Mouse (Mus musculus) layer of hippocampus, adult 9-11 months (tissue): ENCODE measurements at regions not wholly inside any gene's neighbourhood (a gene's known extent, or its start where the extent isn't known, plus 50 kb on each side); places are given as distances from the start of the nearest gene placed in this dataset.

ENCODE experiments used
- DNase-seq: peaks from one replicate; pipeline ENCODE4 v3.0.0; 2022

DNA sequence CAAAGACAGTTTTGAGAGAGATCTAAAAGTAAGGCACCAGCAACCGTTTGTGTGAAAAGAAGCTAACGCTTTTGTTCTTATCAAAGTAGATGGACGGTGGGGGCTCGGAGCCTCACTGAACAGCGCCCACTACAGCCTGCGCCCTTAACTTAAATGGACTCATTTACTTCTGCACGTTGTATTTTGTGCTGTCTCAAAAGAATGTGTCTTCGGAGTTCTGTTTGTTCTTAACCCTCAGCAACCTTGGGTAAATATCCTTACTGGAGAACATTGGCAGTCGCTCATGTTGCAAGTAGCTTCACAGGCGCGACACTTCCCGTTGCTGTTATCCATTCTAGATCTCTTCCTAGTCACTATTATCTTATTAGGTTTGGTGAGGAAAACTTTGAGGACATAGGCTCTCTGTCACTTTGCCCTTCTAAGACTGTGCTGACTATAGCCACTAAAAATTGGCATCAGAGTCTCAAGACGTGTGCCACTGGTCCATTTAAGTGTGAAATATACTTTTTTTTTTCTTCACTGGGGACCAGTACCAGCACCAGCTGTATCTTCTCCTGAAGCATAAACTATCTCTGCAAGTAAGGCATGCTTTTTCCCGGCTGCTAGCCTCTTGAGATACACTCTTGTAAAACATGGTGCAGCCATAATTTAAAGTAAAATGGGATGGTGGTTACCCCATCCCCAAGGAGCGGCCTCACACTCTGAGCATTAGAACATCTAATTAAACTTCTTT is 507.0 kb upstream of the Kif2a start:
- no peak for DNase-seq

DNA sequence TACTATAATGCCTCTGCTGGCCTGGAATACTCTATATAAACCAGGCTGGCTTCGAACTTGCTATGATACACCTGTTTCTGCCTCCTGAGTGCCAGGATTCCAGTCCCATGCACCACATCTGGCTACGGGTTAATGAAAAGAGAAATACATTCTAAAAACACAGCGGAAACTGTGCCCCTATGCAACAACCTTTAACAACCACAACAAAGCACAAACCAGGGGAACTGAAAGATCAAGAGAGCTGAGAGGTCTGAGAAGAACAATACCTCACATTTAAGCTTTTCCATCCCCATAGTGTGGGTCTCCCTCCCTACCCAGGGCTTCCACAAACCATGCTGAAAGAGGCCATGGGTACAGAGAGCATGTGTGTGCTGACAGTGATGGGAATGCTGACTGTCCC is 501.0 kb upstream of the Kif2a start:
- DNase-seq = no peak

DNA sequence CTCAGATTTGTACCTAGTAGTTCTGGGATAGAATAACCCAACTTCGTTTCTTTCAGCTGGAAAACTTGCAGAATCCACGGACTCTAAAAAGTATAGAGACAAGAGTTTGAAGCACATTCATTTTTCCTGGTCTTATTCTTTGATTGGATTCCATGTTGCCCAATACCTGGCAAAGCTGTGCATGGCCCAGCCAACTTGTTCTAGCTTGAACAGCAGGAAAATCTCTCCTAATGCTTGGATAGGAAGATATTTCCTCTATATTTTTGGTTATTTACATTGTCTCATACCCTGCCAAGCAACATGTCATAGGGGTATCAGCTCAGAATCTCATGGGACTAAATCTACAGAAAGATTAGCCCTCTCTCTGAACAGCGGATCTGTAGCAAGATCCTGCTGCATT is 492.3 kb upstream of the Kif2a start:
- no peak for DNase-seq

DNA sequence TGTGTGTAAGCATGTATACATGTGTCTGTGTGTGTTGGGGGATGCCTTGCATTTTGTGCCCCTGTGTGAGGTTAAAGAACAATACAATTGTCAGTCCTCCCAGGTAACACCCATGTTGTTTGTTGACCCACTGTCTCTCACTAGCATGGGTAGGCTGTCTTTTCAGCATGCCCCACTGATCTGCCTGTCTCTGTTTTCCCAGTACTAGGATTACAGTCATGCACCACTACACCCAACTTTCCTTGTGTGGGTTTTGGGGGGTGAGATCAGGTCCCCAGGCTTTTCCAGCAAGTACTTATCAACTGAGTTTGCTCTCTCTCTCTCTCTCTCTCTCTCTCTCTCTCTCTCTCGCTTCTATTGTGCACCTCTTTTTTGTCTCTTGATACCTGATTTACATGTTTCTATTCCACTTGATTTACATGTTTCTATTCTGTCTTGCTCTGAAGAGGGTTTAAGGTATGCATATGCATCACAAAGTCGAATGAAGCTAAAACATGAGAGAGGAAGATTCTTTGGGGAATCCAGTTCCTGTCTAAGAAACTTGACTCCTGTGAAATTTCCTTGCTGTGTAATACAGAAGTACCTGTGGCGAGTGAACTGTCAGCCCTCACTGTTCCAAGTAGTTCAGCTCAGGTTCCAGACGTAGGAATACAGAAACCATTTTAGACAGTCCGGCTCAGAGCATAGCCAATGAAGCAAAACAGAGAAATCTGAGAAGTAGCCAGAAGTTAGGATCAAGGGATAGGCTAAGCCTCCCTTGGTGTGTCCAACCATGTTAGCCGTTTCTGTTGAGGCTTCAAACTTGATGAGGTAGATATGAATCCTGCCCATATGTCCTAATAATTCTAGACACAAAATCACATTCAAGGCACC is 491.6 kb upstream of the Kif2a start:
- no peak for DNase-seq

DNA sequence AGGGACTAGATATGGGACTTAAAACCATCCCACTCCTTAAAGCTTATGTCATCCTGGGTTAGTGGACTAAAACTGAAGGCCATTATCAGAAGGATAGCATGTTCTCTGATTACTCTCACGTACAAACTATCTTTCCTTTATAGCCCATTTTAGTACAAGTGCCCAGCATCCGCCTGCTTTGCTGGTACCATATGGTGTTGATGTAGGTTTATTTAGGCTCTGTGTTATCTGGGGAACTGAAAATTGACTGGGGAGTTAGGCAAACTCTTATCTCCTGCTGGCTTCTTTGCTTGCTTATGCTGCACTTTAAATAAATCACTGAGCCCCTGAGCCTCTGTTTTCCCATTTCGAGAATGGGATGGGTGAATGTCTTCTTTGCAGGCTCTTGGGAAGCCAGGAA is 485.4 kb upstream of the Kif2a start:
- no peak for DNase-seq

DNA sequence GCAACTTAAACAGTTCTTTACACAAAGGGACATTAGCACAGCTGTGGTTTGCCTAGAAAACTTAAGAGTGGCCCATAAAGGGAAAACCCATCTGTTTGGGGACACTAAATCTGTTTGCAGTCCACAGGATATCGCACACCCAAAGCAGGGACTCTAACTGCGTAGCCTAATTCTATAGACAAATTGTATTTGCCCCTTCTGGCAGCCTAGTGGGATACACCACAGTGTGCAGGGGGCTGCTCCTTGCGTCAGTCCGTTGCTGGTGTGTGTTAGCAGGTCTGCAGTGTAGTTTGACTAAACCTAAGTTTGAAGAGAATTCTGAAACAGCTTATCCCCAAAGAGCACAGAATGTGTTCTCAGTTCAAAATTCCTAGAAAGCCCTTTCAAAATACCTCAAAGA is 484.9 kb upstream of the Kif2a start:
- no peak for DNase-seq

DNA sequence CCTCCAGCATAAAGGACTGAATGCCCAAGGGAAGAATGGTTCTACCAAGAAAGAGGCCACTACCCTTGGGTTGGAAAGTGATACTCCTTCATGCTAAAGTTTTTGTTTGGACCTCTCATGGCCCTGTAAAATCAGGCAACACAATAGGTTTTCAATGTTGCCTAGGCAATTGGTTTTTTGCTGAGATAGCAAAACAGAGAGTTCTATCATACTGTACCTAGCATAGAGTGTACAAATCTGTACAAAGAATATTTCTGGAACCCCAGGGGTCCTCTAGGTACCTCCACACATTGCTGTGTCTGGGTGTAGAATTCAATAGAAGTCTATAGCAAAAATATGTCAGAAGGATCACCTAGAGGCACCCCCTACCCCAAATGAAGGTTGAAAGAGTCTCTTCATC is 483.4 kb upstream of the Kif2a start:
- DNase-seq = no peak

DNA sequence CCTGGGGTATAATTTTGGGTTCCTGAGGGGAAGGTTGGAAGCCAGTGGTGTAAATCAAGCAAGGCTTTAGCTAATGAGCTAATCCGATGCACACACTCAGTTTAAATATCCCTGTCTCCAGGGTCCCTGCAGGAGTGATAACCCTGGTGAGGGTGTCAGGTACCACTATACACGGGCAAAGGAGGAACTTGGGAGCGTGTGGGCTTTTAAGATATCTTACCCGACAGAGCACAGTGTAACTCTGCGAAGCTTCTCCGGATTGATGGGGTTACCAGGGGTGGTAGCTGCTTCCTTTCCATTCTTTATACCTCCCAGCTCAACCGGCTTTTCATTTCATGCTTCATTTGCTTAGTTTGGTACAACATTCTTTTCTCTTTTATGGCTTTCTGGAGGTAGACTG is 480.3 kb upstream of the Kif2a start:
- no peak for DNase-seq

DNA sequence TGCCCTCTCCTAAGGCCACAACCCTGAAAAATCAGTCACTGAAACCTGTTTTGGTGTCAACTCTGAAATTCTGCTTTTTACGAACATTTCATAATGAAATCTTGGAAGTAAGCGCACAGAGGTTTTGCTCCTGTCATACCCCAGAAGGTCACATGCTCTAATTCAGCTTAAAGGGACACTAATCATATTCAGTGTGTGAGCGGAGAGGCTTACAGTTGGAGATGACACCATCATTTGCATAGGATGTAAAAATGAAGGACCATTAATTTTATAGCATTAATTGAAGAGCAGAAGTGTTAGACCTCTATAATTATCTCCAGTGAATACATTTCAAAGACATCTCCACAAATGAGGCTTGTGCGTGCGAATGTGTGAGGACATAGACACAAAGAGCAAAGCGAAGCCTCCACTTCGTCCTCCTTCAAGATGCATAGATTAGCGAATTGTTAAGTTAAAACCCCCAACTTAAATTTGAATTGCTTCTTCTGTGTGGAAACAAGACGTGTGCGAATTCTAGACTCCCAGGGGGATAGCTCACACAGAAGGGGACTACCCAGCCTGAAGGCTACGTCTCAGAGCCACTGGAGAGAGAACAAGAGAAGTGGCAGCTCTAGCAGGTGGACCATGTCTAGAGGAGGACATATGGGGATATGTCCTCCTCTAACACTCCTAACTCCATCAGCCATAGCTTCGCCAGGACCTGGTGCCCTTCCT is 479.0 kb upstream of the Kif2a start:
- no peak for DNase-seq

DNA sequence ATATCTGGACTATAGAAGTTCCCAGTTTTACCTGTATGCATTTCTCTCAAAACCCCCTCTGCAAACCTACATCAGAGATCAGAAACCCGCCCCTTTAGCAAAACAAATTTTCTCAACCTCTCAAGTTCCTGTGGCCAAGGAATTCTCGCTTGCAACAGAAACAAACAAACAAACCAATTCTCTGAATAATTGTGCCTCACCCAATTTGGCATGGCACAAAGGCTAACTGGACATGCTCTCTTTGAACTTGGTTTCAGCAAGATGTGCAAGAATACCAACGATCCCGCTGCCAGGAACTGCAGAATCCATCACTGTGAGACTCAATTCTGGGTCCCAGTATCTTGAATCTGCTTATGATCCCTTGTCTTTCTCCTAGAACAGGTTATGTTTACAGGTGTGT is 477.4 kb upstream of the Kif2a start:
- DNase-seq = no peak

DNA sequence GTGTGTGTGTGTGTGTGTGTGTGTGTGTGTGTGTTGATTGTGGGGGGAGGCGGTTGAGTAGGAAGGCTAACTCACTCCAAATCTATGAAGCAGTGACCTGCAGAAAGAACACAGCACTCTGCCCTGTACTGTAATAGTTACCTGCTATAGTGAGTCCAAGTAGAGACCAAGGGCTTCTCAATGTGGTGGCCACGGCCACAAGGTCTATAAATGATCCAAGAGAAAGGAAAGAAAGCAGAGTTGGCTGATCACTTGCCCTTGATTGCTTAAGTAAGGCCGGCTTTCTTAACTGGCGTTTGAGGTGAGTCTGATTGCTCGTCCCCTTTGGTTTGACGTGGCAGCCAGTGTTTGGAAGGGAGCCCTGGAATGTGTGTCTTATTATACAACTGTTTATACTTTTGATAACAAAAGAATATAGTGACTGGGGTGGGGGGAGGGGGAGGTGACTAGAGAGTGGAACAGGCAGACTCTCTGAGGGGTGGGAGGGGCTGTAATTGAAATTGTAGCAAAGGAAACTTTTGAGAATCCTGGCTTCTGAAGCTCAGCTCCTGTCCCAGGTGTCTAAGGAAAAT is 473.3 kb upstream of the Kif2a start:
- DNase-seq = no peak

DNA sequence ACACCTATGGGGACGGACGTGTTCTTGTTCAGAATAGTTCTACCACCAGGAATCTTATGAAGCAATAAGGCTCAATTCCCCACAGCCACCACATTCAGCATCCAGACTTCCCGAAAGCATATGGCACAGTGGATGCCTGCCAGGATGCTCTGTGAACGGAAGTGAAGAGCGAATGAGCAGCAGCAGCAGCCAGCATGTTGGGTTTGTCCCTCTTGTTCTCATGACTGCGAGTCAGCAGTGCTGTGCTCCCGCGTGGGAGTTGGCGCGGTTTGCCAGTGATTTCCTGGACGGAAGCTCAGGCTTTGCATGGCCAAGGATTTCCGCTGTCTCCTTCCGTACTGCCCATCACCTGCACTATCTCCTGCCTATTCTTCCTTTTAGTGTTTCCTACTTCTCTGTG is 471.8 kb upstream of the Kif2a start:
- DNase-seq = peak; percentile 88

DNA sequence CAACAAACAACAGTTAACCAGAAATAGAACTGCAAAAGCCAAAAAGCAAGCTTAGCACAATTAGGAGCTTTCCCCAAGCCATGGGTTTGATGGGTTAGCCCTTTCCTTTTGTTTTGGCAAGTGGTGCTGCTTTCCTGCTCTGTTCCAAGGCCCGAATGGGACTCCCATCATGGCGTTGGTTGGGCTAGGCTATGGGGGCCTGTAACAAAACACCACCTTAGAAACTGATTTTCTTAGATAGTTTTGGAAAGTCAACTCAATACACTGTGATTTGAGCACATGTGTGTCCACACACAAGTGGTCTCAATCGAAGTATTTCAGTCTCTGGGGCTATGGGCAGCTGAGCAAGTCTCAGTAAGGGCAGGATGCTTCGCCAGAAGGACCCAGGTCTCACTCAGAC is 470.5 kb upstream of the Kif2a start:
- no peak for DNase-seq

DNA sequence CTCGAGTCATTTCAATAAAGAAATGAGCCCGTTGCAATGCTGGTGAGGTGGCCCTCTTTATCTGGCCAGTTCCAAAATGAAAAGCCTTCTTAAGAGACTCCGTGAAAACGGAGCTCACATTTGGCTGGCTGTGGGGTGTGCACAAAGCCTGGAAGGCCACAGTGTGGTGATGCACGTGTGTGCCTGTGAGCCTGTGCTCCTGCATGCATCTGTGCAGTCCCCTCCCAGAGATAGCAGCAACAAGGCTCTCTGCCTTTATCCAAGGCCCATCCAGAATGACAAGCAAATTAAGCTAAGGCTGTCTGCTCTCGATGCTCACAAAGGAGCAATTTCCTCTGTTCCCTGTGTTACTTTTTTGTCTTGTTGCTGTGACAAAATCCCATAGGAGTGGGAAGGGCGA is 469.5 kb upstream of the Kif2a start:
- DNase-seq = no peak

DNA sequence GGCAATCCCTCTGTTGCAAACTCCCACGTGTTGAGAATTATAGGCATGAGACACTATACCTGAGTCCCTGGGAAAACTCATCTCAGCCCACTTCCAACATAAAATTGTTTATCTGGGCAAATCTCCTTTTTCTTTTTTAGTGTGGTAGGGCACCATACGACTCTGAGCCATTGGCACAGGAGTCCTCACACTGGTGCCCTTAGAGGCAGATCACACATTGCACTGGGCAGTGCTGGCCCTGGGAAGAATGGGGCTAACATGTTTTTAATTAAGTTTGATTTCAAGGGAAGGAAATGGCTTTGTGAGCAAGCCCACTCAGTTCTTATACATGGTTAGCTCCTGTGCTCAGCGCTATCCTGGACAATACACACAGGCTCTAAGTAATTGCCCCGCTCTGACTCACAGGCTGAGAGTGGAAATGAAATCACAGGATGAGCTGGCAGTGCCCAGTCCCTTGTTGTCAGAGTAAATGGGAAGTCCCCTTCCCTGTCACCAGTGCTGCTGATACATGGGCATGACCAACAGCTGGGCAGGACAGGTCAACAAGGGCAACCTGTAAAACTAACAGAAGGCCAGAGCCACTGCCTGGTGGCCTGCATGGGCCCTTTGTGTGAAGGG is 463.6 kb upstream of the Kif2a start:
- DNase-seq = no peak

DNA sequence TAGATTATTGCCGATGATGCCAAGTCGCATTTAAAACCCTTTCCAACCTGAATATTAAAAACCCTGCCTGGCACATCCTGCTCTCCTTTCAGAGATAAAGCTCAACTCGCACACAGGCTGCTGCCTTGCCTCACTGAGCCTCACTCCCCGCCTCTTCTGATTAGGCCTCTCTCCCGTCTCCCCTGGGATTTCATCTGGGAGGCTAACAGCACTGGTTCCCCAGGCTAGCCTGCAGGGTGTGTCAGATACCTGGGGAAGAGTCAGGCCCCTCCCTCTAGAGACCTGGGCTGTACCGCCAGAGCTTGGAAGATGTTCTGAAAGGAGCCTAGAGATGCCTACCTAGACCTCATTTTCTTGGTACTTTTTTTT is 462.7 kb upstream of the Kif2a start:
- no peak for DNase-seq

DNA sequence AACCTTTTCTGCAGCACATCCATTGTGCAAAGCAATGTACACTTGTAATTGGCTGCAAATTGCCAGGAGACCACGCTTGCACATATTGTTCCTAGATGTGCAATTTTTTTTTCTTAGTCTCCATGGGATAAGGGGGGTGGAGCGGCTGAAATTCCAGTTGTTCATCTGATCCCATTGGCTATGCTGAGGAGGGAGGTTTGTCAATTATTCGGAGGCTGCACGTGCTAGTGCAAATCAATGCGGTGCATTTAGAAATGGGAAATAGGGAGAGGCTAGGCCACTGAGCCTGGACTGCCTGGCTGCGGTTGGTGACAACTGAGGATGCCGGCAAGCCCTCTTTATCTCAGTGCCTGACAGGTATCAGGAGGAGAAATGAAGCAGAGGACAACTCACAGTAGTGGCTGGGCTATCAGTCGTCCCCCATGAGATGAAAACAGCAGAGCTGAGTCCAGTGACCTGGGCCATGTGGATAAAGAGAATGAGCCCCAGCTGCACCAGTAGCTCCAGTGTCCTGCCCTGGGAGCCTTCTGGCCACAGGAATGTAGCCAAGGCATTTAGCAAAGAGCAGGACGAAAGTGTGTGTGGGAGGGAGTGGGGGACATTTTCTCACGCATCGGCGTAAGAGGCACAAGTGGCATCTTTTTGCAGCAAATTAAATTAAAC is 462.2 kb upstream of the Kif2a start:
- DNase-seq = no peak

DNA sequence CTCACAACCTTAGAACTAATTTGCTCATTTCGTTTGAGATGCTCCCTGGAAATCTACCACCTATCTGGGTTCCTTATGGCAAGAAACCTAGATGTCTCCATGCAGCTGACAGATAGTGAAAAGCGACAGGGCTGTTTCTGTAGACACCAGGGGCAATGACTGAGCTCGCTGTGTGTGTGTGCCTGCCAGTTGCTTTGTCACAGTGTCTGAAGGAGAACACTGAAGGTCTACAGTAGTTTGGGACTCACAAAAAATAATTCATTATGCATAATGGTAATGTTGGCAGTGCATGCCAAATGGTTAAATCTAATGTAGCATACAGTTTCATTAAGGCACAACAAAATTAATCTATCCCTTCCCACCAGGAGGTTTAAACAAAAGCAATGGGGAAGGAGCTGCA is 453.2 kb upstream of the Kif2a start:
- no peak for DNase-seq

DNA sequence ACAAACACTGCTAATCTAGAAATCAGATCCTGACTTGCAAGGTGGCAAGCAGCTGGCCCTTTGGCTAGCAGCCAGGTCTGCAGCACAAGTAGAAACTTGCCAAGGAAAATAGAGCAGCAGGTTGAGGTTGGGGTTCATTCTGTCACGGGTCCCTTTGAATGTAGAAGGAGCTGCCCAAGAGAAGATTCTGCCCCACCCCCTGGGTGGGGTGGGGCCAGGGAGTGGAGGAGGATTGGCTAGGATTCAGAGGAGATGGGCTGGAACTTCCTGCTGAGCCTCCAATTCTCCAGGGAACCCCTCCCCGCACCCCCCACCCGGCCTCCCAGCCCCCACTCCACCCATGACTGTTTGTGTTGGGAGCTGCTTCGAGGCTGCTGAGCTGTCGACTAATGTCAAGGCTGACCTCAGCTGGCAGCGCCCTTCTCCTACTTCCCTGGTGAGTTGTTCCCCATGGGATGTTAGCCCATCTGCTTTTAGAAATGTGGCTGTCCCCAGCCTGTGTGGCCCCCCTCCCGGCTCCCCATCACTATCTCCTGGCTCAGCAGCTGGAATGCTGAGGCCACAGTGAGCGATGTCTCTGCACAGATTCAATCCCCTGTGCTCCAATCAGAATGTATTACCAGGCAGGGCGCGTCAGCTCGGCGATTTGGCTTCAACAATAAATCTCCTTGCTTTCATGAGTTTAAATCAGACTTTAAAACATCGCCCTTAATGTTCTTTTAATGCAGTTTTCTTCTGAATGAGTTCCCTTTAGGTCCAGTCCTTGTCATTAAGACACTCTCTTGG is 447.8 kb upstream of the Kif2a start:
- no peak for DNase-seq

DNA sequence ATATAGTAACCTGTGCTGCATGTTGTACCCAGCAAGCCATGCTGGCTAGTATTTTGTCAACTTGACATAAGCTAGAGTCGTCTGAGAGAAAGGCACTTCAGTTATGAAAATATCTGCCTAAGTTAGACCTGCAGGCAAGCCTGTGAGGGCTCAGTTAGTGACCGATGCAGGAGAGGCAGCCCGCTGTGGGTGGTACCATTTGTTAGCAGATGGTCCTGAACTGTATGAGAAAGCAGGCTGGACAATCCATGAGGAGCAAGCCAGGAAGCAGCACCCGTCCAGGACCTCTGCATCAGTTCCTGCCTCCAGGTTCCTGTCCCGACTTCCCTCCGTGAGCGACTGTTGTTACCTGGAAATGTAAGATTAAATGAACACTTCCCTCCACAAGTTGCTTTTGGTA is 440.9 kb upstream of the Kif2a start:
- DNase-seq = no peak

DNA sequence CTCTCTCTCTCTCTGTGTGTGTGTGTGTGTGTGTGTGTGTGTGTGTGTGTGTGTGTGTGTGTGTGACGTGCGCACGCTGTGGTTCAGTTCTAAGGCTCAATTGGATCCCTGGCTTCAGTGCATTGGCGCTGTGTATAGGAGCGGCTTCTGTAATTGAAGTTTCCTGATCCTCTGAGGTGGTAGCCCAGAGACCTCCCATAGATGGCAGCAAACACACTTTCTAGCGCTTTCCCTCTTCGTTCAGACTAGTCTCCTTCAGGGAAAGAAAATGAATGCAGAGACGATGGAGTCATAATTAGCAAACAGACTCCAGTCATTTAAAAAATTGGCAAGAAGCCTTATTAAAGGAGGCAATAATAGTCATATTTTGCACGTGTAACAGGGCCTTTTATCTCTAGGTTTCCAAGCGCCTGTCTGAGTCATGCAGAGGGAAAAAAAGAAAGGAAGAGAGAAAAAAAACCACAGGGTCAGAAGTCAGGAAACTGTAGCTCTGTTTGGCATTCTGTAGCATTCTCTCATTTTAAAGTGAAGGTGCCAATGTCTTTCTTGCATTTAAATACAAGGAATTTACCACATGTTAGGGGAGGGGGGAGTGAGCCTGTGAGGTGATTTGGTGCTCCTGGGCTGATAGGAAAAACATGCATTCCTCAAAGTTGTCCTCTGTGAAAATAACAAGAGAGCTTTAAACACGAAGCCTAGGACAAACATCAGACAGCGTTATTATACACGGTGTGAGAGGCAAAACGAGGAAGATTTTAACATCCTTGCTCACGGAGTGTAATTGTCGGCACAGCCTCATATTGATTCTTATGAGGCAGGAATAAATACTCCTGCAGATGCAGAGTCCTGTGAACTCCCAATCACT is 439.4 kb upstream of the Kif2a start:
- DNase-seq = peak; percentile 68
